Comparison of ENCODE assay signal across 30 mouse cellular contexts in genomic region chr9:96994733-96995132, GRCm38 (mm10). TPM values are rescaled to one million over a fixed set of nuclear protein-coding genes. Genes with fewer than 3 reads are reported as not detected.
DNase-seq lines count a peak whose midpoint lies in the region; ATAC-seq lines count a peak whose summit lies in the region.
"Had no signal": no experiment of that assay in that cellular context is flagged by ENCODE, and none has a peak within 500 bp of the region (broad histone marks: within the 10 kb centered on the region; RNA-seq: fewer than 3 reads in every experiment).

No protein-coding gene starts in this region.

- WGBS in kidney, embryonic 15.5 days, result 78% methylated on average over 9 of the region's 9 CpGs
- WGBS in midbrain, embryonic 10.5 days, result 89% methylated on average over 9 of the region's 9 CpGs
- WGBS in midbrain, embryonic 14.5 days, result 86% methylated on average over 9 of the region's 9 CpGs
- 84% methylated on average over 9 of the region's 9 CpGs for whole genome bisulfite sequencing in forebrain, embryonic 16.5 days

- DNase-seq in kidney, adult 8-10 months, result no peak
- no peak for DNase-seq in midbrain, embryonic 10.5 days (ENCODE audit: low spot score)
- DNase-seq in midbrain, embryonic 14.5 days, result no peak
- no peak for DNase-seq in adrenal gland, adult (ENCODE audit: inconsistent age in 2 of 2, low spot score in 1 of 2)
- DNase-seq: adrenal gland, adult 2 months; adrenal gland, postnatal 10 days; adrenal gland, postnatal 25 days; B cell, adult 2 months; cerebellum, adult 11 months; cerebellum, adult 18-20 months; cerebellum, adult 8-10 months; cerebellum, adult 9-11 months; cerebellum, postnatal 14 days; cerebellum, postnatal 36 days; embryo, embryonic 11 days; forebrain, postnatal 0 days had no signal

- peaks cover 16% of the 10 kb centered on the region for H3K36me3 ChIP-seq in kidney, embryonic 15.5 days
- H3K36me3 ChIP-seq in midbrain, embryonic 10.5 days, result peaks cover 77% of the 10 kb centered on the region
- H3K36me3 ChIP-seq in midbrain, embryonic 14.5 days (ENCODE audit: control insufficient read depth, insufficient read depth, low read length), result peaks cover 7% of the 10 kb centered on the region
- peaks cover 2% of the 10 kb centered on the region; the same call in 1 of the 2 replicates for H3K36me3 ChIP-seq in forebrain, embryonic 16.5 days (ENCODE audit: control insufficient read depth, insufficient read depth)
- H3K36me3 ChIP-seq: embryonic facial prominence, embryonic 15.5 days; G1E had no signal

- H3K27me3 ChIP-seq in kidney, embryonic 15.5 days, result no peaks in the 10 kb centered on the region
- peaks cover 6% of the 10 kb centered on the region; the same call in 1 of the 2 replicates for H3K27me3 ChIP-seq in midbrain, embryonic 10.5 days (ENCODE audit: low read depth, poor library complexity, severe bottlenecking)
- H3K27me3 ChIP-seq in midbrain, embryonic 14.5 days (ENCODE audit: control insufficient read depth, insufficient read depth, low read length), result no peaks in the 10 kb centered on the region
- H3K27me3 ChIP-seq in forebrain, embryonic 16.5 days (replicated peaks; ENCODE audit: control insufficient read depth, insufficient read depth, low read length), result no peaks in the 10 kb centered on the region
- H3K27me3 ChIP-seq: embryonic facial prominence, embryonic 13.5 days; embryonic facial prominence, embryonic 15.5 days; forebrain, embryonic 12.5 days; Patski had no signal

- peak overlapping the region; percentile 70; the same call in 1 of the 2 replicates for H3K27ac ChIP-seq in kidney, embryonic 15.5 days
- 0 out of 2 replicates have a peak overlapping the region, but pooled peaks have one; percentile 29 for H3K27ac ChIP-seq in midbrain, embryonic 10.5 days (replicated peaks)
- no peak overlapping the region for H3K27ac ChIP-seq in midbrain, embryonic 14.5 days (replicated peaks; ENCODE audit: low read depth, low read length)
- H3K27ac ChIP-seq in forebrain, embryonic 16.5 days (ENCODE audit: low read length), result no peak overlapping the region
- H3K27ac ChIP-seq: embryonic facial prominence, embryonic 13.5 days; embryonic facial prominence, embryonic 15.5 days; forebrain, embryonic 10.5 days; forebrain, embryonic 12.5 days had no signal

- no peaks in the 10 kb centered on the region for H3K9me3 ChIP-seq in kidney, embryonic 15.5 days (replicated peaks)
- peaks cover 7% of the 10 kb centered on the region; the same call in 1 of the 2 replicates for H3K9me3 ChIP-seq in midbrain, embryonic 10.5 days (replicated peaks)
- no peaks in the 10 kb centered on the region for H3K9me3 ChIP-seq in midbrain, embryonic 14.5 days (ENCODE audit: control insufficient read depth, low read length)
- H3K9me3 ChIP-seq in forebrain, embryonic 16.5 days (ENCODE audit: control insufficient read depth, low read length), result no peaks in the 10 kb centered on the region
- H3K9me3 ChIP-seq: embryonic facial prominence, embryonic 13.5 days; embryonic facial prominence, embryonic 15.5 days; forebrain, embryonic 12.5 days had no signal

- no peak overlapping the region for H3K9ac ChIP-seq in kidney, embryonic 15.5 days
- H3K9ac ChIP-seq in midbrain, embryonic 14.5 days (replicated peaks; ENCODE audit: low read length), result no peak overlapping the region
- no peak overlapping the region for H3K9ac ChIP-seq in forebrain, embryonic 16.5 days (replicated peaks; ENCODE audit: low read depth, low read length)
- H3K9ac ChIP-seq: embryonic facial prominence, embryonic 13.5 days; embryonic facial prominence, embryonic 15.5 days; forebrain, embryonic 12.5 days; forebrain, postnatal 0 days had no signal

- H3K4me3 ChIP-seq in kidney, embryonic 15.5 days (replicated peaks), result no peak overlapping the region
- H3K4me3 ChIP-seq in midbrain, embryonic 10.5 days, result no peak overlapping the region
- H3K4me3 ChIP-seq in midbrain, embryonic 14.5 days (replicated peaks; ENCODE audit: low read depth, low read length), result no peak overlapping the region
- H3K4me3 ChIP-seq in forebrain, embryonic 16.5 days (replicated peaks; ENCODE audit: low read length), result no peak overlapping the region
- H3K4me3 ChIP-seq: embryonic facial prominence, embryonic 13.5 days; embryonic facial prominence, embryonic 15.5 days; erythroblast, embryonic 14.5 days; forebrain, embryonic 10.5 days; forebrain, embryonic 12.5 days had no signal

- H3K4me2 ChIP-seq in kidney, embryonic 15.5 days, result no peak overlapping the region
- no peak overlapping the region for H3K4me2 ChIP-seq in midbrain, embryonic 14.5 days (ENCODE audit: low read length)
- no peak overlapping the region for H3K4me2 ChIP-seq in forebrain, embryonic 16.5 days (ENCODE audit: low read length)
- H3K4me2 ChIP-seq: embryonic facial prominence, embryonic 13.5 days; embryonic facial prominence, embryonic 15.5 days; forebrain, embryonic 12.5 days had no signal

- H3K4me1 ChIP-seq in kidney, embryonic 15.5 days, result peaks cover 52% of the 10 kb centered on the region
- peaks cover 75% of the 10 kb centered on the region for H3K4me1 ChIP-seq in midbrain, embryonic 10.5 days
- H3K4me1 ChIP-seq in midbrain, embryonic 14.5 days (ENCODE audit: control insufficient read depth, insufficient read depth, low read length), result peaks cover 31% of the 10 kb centered on the region
- peaks cover 21% of the 10 kb centered on the region for H3K4me1 ChIP-seq in forebrain, embryonic 16.5 days (replicated peaks; ENCODE audit: control insufficient read depth, insufficient read depth, low read length)

- ATAC-seq in kidney, embryonic 15.5 days (replicated peaks; ENCODE audit: low FRiP score), result no peak
- ATAC-seq in midbrain, embryonic 14.5 days (ENCODE audit: low FRiP score, low TSS enrichment), result no peak
- peak; percentile 65 for ATAC-seq in granulocyte monocyte progenitor cell, adult 5-6 weeks (replicated peaks; ENCODE audit: poor library complexity, severe bottlenecking)
- no peak for ATAC-seq in forebrain, embryonic 16.5 days
- ATAC-seq: activated CD4-positive, CD25-positive, alpha-beta regulatory T cell, adult 4 months; CD4-positive, CD25-positive, alpha-beta regulatory T cell, adult 4 months; forebrain, embryonic 14.5 days; forebrain, postnatal 0 days; Patski had no signal

RNA-seq across cellular contexts. Expression of gene Spsb4, which starts 23.9 kb away (rescaled TPM):
- 56.8 and 58.0 TPM in 2 replicates for polyA plus RNA-seq in kidney, embryonic 15.5 days (2015; fragmentation: Nextera tagmentation; extraction: Ambion mirVana)
- polyA plus RNA-seq in midbrain, embryonic 10.5 days (2016; fragmentation: Nextera tagmentation; extraction: Ambion mirVana), result 174 and 175 TPM in 2 replicates
- polyA plus RNA-seq in midbrain, embryonic 14.5 days (2014; fragmentation: Nextera tagmentation; extraction: Ambion mirVana), result 33.9 and 38.5 TPM in 2 replicates
- 3.1 and 3.9 TPM in 2 replicates for total RNA-seq in granulocyte monocyte progenitor cell, adult 5-6 weeks (2014; fragmentation: Nextera tagmentation)
- 5.5 and 6.1 TPM in 2 replicates for total RNA-seq in granulocyte monocyte progenitor cell, adult 5-6 weeks (2017)
- polyA plus RNA-seq in forebrain, embryonic 16.5 days (2015; fragmentation: Nextera tagmentation; extraction: Ambion mirVana), result 20.9 and 23.4 TPM in 2 replicates
- total RNA-seq: CH12.LX, G1E had no signal
- polyA plus RNA-seq: CD4-positive, CD25-positive, alpha-beta regulatory T cell, adult 4 months; G1E had no signal

Comparison
In these comparisons a context has a peak if more than half of its experiments do, and no peak if none do; other contexts are left out.
1. H3K27ac ChIP-seq: peak in kidney, embryonic 15.5 days (single experiment) and midbrain, embryonic 10.5 days (single experiment); none in midbrain, embryonic 14.5 days (single experiment) and forebrain, embryonic 16.5 days (single experiment).